Mouse (Mus musculus) ovary, adult 18-20 months (tissue): ENCODE measurements around the gene 6430628N08Rik.

Experiments used
- DNase-seq: peaks from one replicate; pipeline ENCODE4 v3.0.0; 2022; ENCODE audit warnings: low spot score, mixed read lengths

The 6430628N08Rik gene

GRCm38 (mm10) chr4:115939295-115940102, 49.0 kb downstream of the 6430628N08Rik start, which contains the start of gene Dmbx1:
Gene Dmbx1, minus strand, starts transcription at chr4:115939926.
- DNase-seq: no peak

- no peak for DNase-seq
Measured at GRCm38 (mm10) chr4:115940681-115941080, 50.2 kb downstream of the 6430628N08Rik start.

- no peak for DNase-seq
Measured at GRCm38 (mm10) chr4:115941242-115941820, 50.9 kb downstream of the 6430628N08Rik start.

- DNase-seq: no peak
Measured at GRCm38 (mm10) chr4:115943669-115944314, 53.3 kb downstream of the 6430628N08Rik start.
